Mouse (Mus musculus) MEL (cell line): ENCODE data around the gene Stard5. TPM values are rescaled to one million over a fixed set of nuclear protein-coding genes. Genes with fewer than 3 reads are reported as not detected.

Experiments used
- DNase-seq: peaks from one replicate; pipeline ENCODE4 v3.0.0; 2011; ENCODE audit warnings: low read depth, low spot score
- H3K27ac ChIP-seq: 2 replicates; pipeline ENCODE4 v1.5.1; 2012; ENCODE audit warnings: low read depth, mild to moderate bottlenecking, control low read depth, low read length, moderate library complexity; ENCODE audit not compliant: control insufficient read depth
- H3K27me3 ChIP-seq, 2 experiments: fragments of 150-350 bp in 1 of 2; sonication (generic) in 1 of 2; 2 replicates each; pipeline ENCODE4 v1.6.1; 2012; ENCODE audit warnings: low read length in 2 of 2, mild to moderate bottlenecking in 2 of 2, improper control_type of control experiment in 1 of 2, moderate library complexity in 1 of 2; ENCODE audit not compliant: insufficient read depth in 2 of 2, control insufficient read depth in 1 of 2
- H3K36me3 ChIP-seq, 2 experiments: 2 replicates each; pipeline ENCODE4 v1.6.1; 2012 to 2014; ENCODE audit warnings: low read length in 2 of 2, improper control_type of control experiment in 1 of 2, inconsistent platforms in 1 of 2, mild to moderate bottlenecking in 1 of 2; ENCODE audit not compliant: insufficient read depth in 2 of 2, control insufficient read depth in 1 of 2
- H3K4me1 ChIP-seq, 2 experiments: fragments of 150-350 bp in 1 of 2; sonication (generic) in 1 of 2; 2 replicates each; pipeline ENCODE4 v1.6.1; 2012; ENCODE audit warnings: low read length in 2 of 2, improper control_type of control experiment in 1 of 2, mild to moderate bottlenecking in 1 of 2; ENCODE audit not compliant: insufficient read depth in 2 of 2, control insufficient read depth in 1 of 2
- H3K4me3 ChIP-seq, 2 experiments: fragments of 150-350 bp in 1 of 2; sonication (generic) in 1 of 2; 2 replicates each; pipeline ENCODE4 v1.5.1; 2012; ENCODE audit warnings: low read depth in 2 of 2, low read length in 2 of 2, mild to moderate bottlenecking in 2 of 2, moderate library complexity in 2 of 2, control low read depth in 1 of 2, improper control_type of control experiment in 1 of 2; ENCODE audit not compliant: control insufficient read depth in 1 of 2, insufficient read depth in 1 of 2
- H3K79me2 ChIP-seq: 2 replicates; pipeline ENCODE4 v1.6.1; 2012; ENCODE audit warnings: mild to moderate bottlenecking, low read length, moderate library complexity; ENCODE audit not compliant: control insufficient read depth, poor library complexity, insufficient read depth
- H3K9ac ChIP-seq: 2 replicates; pipeline ENCODE4 v1.6.1; 2012; ENCODE audit warnings: low read depth, mild to moderate bottlenecking, control low read depth, low read length, moderate library complexity; ENCODE audit not compliant: control insufficient read depth, poor library complexity, severe bottlenecking
- H3K9me3 ChIP-seq: fragments of 150-350 bp; sonication (generic); replicated peaks from 2 replicates; pipeline ENCODE4 v1.6.1; 2012; ENCODE audit warnings: mild to moderate bottlenecking, low read length, improper control_type of control experiment, moderate library complexity; ENCODE audit not compliant: insufficient read depth
- BHLHE40 ChIP-seq: IDR thresholded peaks from 2 replicates; pipeline ENCODE4 v1.6.1; 2012; ENCODE audit warnings: low read depth, mild to moderate bottlenecking, inconsistent platforms, low read length, improper control_type of control experiment, borderline replicate concordance
- CHD1 ChIP-seq: IDR thresholded peaks from 2 replicates; pipeline ENCODE4 v1.6.1; 2012; ENCODE audit warnings: low read depth, mild to moderate bottlenecking, inconsistent platforms, low read length, improper control_type of control experiment
- E2F4 ChIP-seq: IDR thresholded peaks from 2 replicates; pipeline ENCODE4 v1.6.1; 2011; ENCODE audit warnings: low read depth, low read length, improper control_type of control experiment, borderline replicate concordance
- ELF1 ChIP-seq: IDR thresholded peaks from 2 replicates; pipeline ENCODE4 v1.6.1; 2014; ENCODE audit warnings: low read depth, mild to moderate bottlenecking, inconsistent platforms, low read length, improper control_type of control experiment, moderate library complexity
- EP300 ChIP-seq, 2 experiments: IDR thresholded peaks; 2 replicates each; pipeline ENCODE4 v1.6.1; 2011; ENCODE audit warnings: improper control_type of control experiment in 2 of 2, low read length in 2 of 2, low read depth in 1 of 2, mild to moderate bottlenecking in 1 of 2
- GABPA ChIP-seq: IDR thresholded peaks from 2 replicates; pipeline ENCODE4 v1.6.1; 2012; ENCODE audit warnings: low read depth, mild to moderate bottlenecking, inconsistent platforms, low read length, improper control_type of control experiment, moderate library complexity
- GATA1 ChIP-seq: IDR thresholded peaks from 2 replicates; pipeline ENCODE4 v1.6.1; 2011; ENCODE audit warnings: low read depth, low read length, improper control_type of control experiment
- HCFC1 ChIP-seq: IDR thresholded peaks from 2 replicates; pipeline ENCODE4 v1.6.1; 2012; ENCODE audit warnings: low read depth, mild to moderate bottlenecking, inconsistent platforms, low read length, improper control_type of control experiment, moderate library complexity
- KAT2A ChIP-seq: conservative IDR thresholded peaks from 2 replicates; pipeline ENCODE4 v1.6.1; 2012; ENCODE audit warnings: low read depth, low read length, improper control_type of control experiment, inconsistent platforms
- MAFK ChIP-seq: IDR thresholded peaks from 2 replicates; pipeline ENCODE4 v1.6.1; 2011; ENCODE audit warnings: low read depth, mild to moderate bottlenecking, low read length, improper control_type of control experiment, borderline replicate concordance
- MAZ ChIP-seq: IDR thresholded peaks from 2 replicates; pipeline ENCODE4 v1.6.1; 2012; ENCODE audit warnings: low read depth, mild to moderate bottlenecking, inconsistent platforms, low read length, improper control_type of control experiment
- NELFE ChIP-seq: IDR thresholded peaks from 2 replicates; pipeline ENCODE4 v1.6.1; 2011; ENCODE audit warnings: low read depth, low read length, improper control_type of control experiment
- POLR2AphosphoS2 ChIP-seq: IDR thresholded peaks from 2 replicates; pipeline ENCODE4 v1.6.1; 2011; ENCODE audit warnings: low read length, improper control_type of control experiment
- RCOR1 ChIP-seq: IDR thresholded peaks from 2 replicates; pipeline ENCODE4 v1.6.1; 2012; ENCODE audit warnings: low read depth, mild to moderate bottlenecking, inconsistent platforms, low read length, improper control_type of control experiment
- SMC3 ChIP-seq: IDR thresholded peaks from 2 replicates; pipeline ENCODE4 v1.6.1; 2011; ENCODE audit warnings: low read depth, low read length, improper control_type of control experiment
- TCF12 ChIP-seq: IDR thresholded peaks from 2 replicates; pipeline ENCODE4 v1.6.1; 2014; ENCODE audit warnings: low read depth, mild to moderate bottlenecking, inconsistent platforms, low read length, improper control_type of control experiment, moderate library complexity
- UBTF ChIP-seq: IDR thresholded peaks from 2 replicates; pipeline ENCODE4 v1.6.1; 2012; ENCODE audit warnings: low read depth, mild to moderate bottlenecking, inconsistent platforms, low read length, improper control_type of control experiment, moderate library complexity, borderline replicate concordance; ENCODE audit not compliant: insufficient read depth
- USF1 ChIP-seq: IDR thresholded peaks from 2 replicates; pipeline ENCODE4 v1.6.1; 2014; ENCODE audit warnings: low read depth, mild to moderate bottlenecking, inconsistent platforms, low read length, improper control_type of control experiment, moderate library complexity
- USF2 ChIP-seq, 2 experiments: IDR thresholded peaks; 2 replicates each; pipeline ENCODE4 v1.6.1; 2011 to 2012; ENCODE audit warnings: improper control_type of control experiment in 2 of 2, low read length in 2 of 2, borderline replicate concordance in 1 of 2, inconsistent platforms in 1 of 2, low read depth in 1 of 2, mild to moderate bottlenecking in 1 of 2; ENCODE audit not compliant: insufficient read depth in 1 of 2
- ZKSCAN1 ChIP-seq: IDR thresholded peaks from 2 replicates; pipeline ENCODE4 v1.6.1; 2012; ENCODE audit warnings: low read depth, mild to moderate bottlenecking, inconsistent platforms, low read length, improper control_type of control experiment, moderate library complexity
- ZMIZ1 ChIP-seq: IDR thresholded peaks from 2 replicates; pipeline ENCODE4 v1.6.1; 2012; ENCODE audit warnings: low read depth, mild to moderate bottlenecking, inconsistent platforms, low read length, improper control_type of control experiment, moderate library complexity
- ZNF384 ChIP-seq: IDR thresholded peaks from 2 replicates; pipeline ENCODE4 v1.6.1; 2012; ENCODE audit warnings: low read depth, mild to moderate bottlenecking, inconsistent platforms, low read length, improper control_type of control experiment
- polyA plus RNA-seq, 2 experiments: library from polyadenylated mRNA; stranded (reverse) in 1 of 2; unstranded in 1 of 2; fragments of >175 nt in 1 of 2; fragments of >200 nt in 1 of 2; gene quantifications; 2 replicates each; pipeline versions ENCODE4 v1.2.1 to v1.2.4; 2012; ENCODE audit warnings: low replicate concordance in 2 of 2, low read depth in 1 of 2; ENCODE audit not compliant: insufficient read length in 2 of 2, insufficient read depth in 1 of 2, missing spikeins in 1 of 2
- total RNA-seq: library from RNA; depleted of rRNA; stranded (reverse); fragments of 300-350 nt; gene quantifications from 2 replicates; pipeline ENCODE4 v1.2.3, GENCODE M21; 2012

The Stard5 gene
- total and polyA plus RNA-seq, 3 experiments: 2.3 to 3.1 TPM; not detected in 1

DNA sequence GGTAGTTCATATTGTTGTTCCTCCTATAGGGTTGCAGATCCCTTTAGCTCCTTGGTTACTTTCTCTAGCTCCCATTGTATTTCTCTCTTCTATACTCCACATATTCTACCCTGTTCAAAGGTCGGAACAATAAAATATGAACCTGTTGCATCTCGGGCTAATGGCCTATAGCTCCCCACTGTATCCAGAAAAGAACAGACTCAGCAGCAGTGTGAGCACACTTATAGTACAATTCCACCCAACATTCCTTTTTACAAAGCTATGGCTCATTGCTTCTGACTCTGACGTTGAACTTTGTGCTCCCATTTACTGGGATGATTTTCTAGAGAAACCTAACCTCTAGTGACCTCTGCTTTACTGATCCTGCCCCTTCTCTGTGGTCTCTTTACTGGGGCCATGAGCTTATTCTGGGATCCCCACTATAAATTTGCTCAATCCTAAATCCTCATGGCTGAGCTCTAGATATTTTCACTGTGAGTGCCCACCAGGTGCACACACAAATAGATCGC lies 34.4 kb downstream of the Stard5 start:
- TF ChIP-seq ZMIZ1 (no peak), HCFC1 (no peak), MAFK (no peak), SMC3 (no peak), MAZ (no peak), NELFE (no peak), USF2 (IDR thresholded peaks at IDR 0.05; ENCODE audit: borderline replicate concordance in 1 of 2, insufficient read depth in 1 of 2, low read depth in 1 of 2, low read length in 2 of 2) (no peak), E2F4 (no peak), ZNF384 (no peak), CHD1 (no peak), ZKSCAN1 (no peak), KAT2A (no peak), BHLHE40 (no peak), USF1 (no peak), GABPA (no peak), TCF12 (no peak), EP300 (IDR thresholded peaks at IDR 0.05; ENCODE audit: low read depth in 1 of 2, low read length in 2 of 2) (no peak), POLR2AphosphoS2 (no peak)
- H3K27me3 ChIP-seq: no peaks in the 10 kb centered on the region; a peak in 1 of 4 replicates
- H3K27ac ChIP-seq: no peak overlapping the region
- no peaks in the 10 kb centered on the region for H3K79me2 ChIP-seq
- no peak overlapping the region for H3K9ac ChIP-seq
- no peaks in the 10 kb centered on the region for H3K36me3 ChIP-seq
- no peaks in the 10 kb centered on the region for H3K4me1 ChIP-seq
- no peak overlapping the region for H3K4me3 ChIP-seq
- DNase-seq: no peak
- no peaks in the 10 kb centered on the region for H3K9me3 ChIP-seq

DNA sequence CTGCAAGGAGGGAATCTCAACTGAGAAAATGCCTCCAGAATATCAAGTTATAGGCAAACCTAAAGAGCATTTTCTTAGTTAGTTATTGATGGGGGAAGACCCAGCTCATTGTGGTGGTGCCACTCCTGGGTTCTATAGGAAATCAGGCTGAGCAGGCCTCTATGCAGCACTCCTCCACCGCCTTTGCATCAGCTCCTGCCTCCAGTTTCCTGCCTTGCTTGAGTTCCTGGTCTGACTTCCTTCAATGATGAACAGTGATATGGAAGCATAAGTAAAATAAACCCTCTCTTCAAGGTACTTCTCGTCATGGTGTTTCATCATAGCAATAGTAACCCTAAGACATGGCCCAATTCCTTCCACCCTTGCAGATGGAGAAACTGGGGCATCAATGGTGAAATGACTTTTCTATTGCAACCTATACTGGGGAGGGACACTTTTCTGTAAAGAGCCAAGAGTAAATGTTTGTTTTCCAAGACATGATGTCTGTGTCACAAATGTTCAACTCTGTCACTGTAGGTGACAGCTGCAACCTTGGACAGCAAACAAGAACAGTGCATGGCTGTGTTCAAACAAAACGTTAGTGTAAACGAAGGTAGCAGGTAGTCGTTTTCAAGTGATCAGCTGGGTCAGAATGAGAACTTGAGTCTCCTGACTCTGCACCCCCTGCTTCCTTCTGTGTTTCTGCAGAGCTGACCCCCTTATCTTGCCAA lies 36.3 kb downstream of the Stard5 start:
- TF ChIP-seq NELFE (no peak), RCOR1 (no peak), UBTF (no peak), GATA1 (no peak), ELF1 (no peak)
- Histone ChIP-seq H3K4me1 (no peaks in the 10 kb centered on the region), H3K79me2 (no peaks in the 10 kb centered on the region), H3K36me3 (no peaks in the 10 kb centered on the region), H3K9me3 (no peaks in the 10 kb centered on the region), H3K9ac (no peak overlapping the region), H3K27me3 (no peaks in the 10 kb centered on the region; a peak in 1 of 4 replicates), H3K4me3 (no peak overlapping the region), H3K27ac (no peak overlapping the region)
- DNase-seq: no peak
